Mouse (Mus musculus) lung, adult 2 months (tissue): ENCODE measurements around the gene Igf2bp1.

ENCODE experiments used
- CTCF ChIP-seq: fragments of 200-500 bp; IDR thresholded peaks from 2 replicates; pipeline ENCODE4 v1.5.1; 2011; ENCODE audit warnings: mild to moderate bottlenecking, low read length, control low read depth; ENCODE audit not compliant: insufficient read depth
- POLR2A ChIP-seq: fragments of 200-500 bp; IDR thresholded peaks from 2 replicates; pipeline ENCODE4 v1.6.1; 2011; ENCODE audit warnings: low read depth, mild to moderate bottlenecking, control low read depth, low read length, borderline replicate concordance; ENCODE audit errors: extremely low read depth

GRCm38 (mm10) chr11:95936409-95936808, 69.3 kb downstream of the Igf2bp1 start:
- TF ChIP-seq CTCF (no peak), POLR2A (no peak)
